Mouse (Mus musculus): ENCODE measurements around the gene H2-K1. TPM values are rescaled to one million over a fixed set of nuclear protein-coding genes. Genes with fewer than 3 reads are reported as not detected.

H2-K1 gene
- polyA plus RNA-seq, 1 experiment: 5,020 TPM

Other genes with a start within 250 kb of the H2-K1 start
- 268 and 292 TPM in 2 replicates for gene Rab11b, start 239.8 kb downstream of the H2-K1 start, polyA plus RNA-seq (2012; rRNA removed)
- gene Angptl4, start 218.5 kb downstream of the H2-K1 start, polyA plus RNA-seq (2012; rRNA removed): 21.9 and 75.2 TPM in 2 replicates
- 19.7 and 22.0 TPM in 2 replicates for gene Kank3, start 189.8 kb downstream of the H2-K1 start, polyA plus RNA-seq (2012; rRNA removed)
- gene Rps28, start 175.8 kb downstream of the H2-K1 start, polyA plus RNA-seq (2012; rRNA removed): 844 and 888 TPM in 2 replicates
- 365 and 370 TPM in 2 replicates for gene Ndufa7, start 175.8 kb downstream of the H2-K1 start, polyA plus RNA-seq (2012; rRNA removed)
- 22.0 and 27.3 TPM in 2 replicates for gene Cd320, start 157.3 kb downstream of the H2-K1 start, polyA plus RNA-seq (2012; rRNA removed)
- not detected in 2 replicates for gene Gm7029, start 126.5 kb downstream of the H2-K1 start, polyA plus RNA-seq (2012; rRNA removed)
- 17.1 and 17.6 TPM in 2 replicates for gene Kifc1, start 109.7 kb downstream of the H2-K1 start, polyA plus RNA-seq (2012; rRNA removed)
- 0.67 TPM in 1 of 2 replicates, not detected in the other for gene Platr17, start 95.2 kb downstream of the H2-K1 start, polyA plus RNA-seq (2012; rRNA removed)
- 34.1 and 41.0 TPM in 2 replicates for gene Daxx, start 90.9 kb downstream of the H2-K1 start, polyA plus RNA-seq (2012; rRNA removed)
- gene Tapbp, start 84.4 kb downstream of the H2-K1 start, polyA plus RNA-seq (2012; rRNA removed): 203 and 264 TPM in 2 replicates
- 37.1 and 49.3 TPM in 2 replicates for gene Zbtb22, start 84.4 kb downstream of the H2-K1 start, polyA plus RNA-seq (2012; rRNA removed)
- 46.1 and 63.1 TPM in 2 replicates for gene Rgl2, start 70.8 kb downstream of the H2-K1 start, polyA plus RNA-seq (2012; rRNA removed)
- gene Pfdn6, start 60.0 kb downstream of the H2-K1 start, polyA plus RNA-seq (2012; rRNA removed): 28.6 and 35.4 TPM in 2 replicates
- gene Wdr46, start 59.7 kb downstream of the H2-K1 start, polyA plus RNA-seq (2012; rRNA removed): 19.1 and 23.6 TPM in 2 replicates
- gene B3galt4, start 48.9 kb downstream of the H2-K1 start, polyA plus RNA-seq (2012; rRNA removed): 15.6 and 19.8 TPM in 2 replicates
- gene Vps52, start 44.5 kb downstream of the H2-K1 start, polyA plus RNA-seq (2012; rRNA removed): 44.6 and 59.1 TPM in 2 replicates
- 617 and 700 TPM in 2 replicates for gene Rps18, start 44.3 kb downstream of the H2-K1 start, polyA plus RNA-seq (2012; rRNA removed)
- gene Ring1, start 24.3 kb upstream of the H2-K1 start, polyA plus RNA-seq (2012; rRNA removed): 17.0 and 21.3 TPM in 2 replicates
- gene H2-Ke6, start 27.7 kb upstream of the H2-K1 start, polyA plus RNA-seq (2012; rRNA removed): 43.2 and 48.6 TPM in 2 replicates
- 129 and 133 TPM in 2 replicates for gene Slc39a7, start 31.3 kb upstream of the H2-K1 start, polyA plus RNA-seq (2012; rRNA removed)
- gene Rxrb, start 31.5 kb upstream of the H2-K1 start, polyA plus RNA-seq (2012; rRNA removed): 41.6 and 49.9 TPM in 2 replicates
- gene Col11a2, start 39.1 kb upstream of the H2-K1 start, polyA plus RNA-seq (2012; rRNA removed): 0.60 and 0.95 TPM in 2 replicates
- 16.5 and 21.5 TPM in 2 replicates for gene H2-Oa, start 92.0 kb upstream of the H2-K1 start, polyA plus RNA-seq (2012; rRNA removed)
- gene H2-DMa, start 119.2 kb upstream of the H2-K1 start, polyA plus RNA-seq (2012; rRNA removed): 218 and 235 TPM in 2 replicates
- gene Brd2, start 122.3 kb upstream of the H2-K1 start, polyA plus RNA-seq (2012; rRNA removed): 85.8 and 92.2 TPM in 2 replicates
- 31.0 and 41.3 TPM in 2 replicates for gene H2-DMb2, start 143.0 kb upstream of the H2-K1 start, polyA plus RNA-seq (2012; rRNA removed)
- gene H2-DMb1, start 152.7 kb upstream of the H2-K1 start, polyA plus RNA-seq (2012; rRNA removed): 322 and 350 TPM in 2 replicates
- 80.6 and 126 TPM in 2 replicates for gene Tap1, start 187.2 kb upstream of the H2-K1 start, polyA plus RNA-seq (2012; rRNA removed)
- 195 and 254 TPM in 2 replicates for gene Psmb9, start 187.4 kb upstream of the H2-K1 start, polyA plus RNA-seq (2012; rRNA removed)
- gene Psmb8, start 197.4 kb upstream of the H2-K1 start, polyA plus RNA-seq (2012; rRNA removed): 391 and 440 TPM in 2 replicates
- 44.9 and 56.5 TPM in 2 replicates for gene Tap2, start 203.2 kb upstream of the H2-K1 start, polyA plus RNA-seq (2012; rRNA removed)
- 25.1 and 30.6 TPM in 2 replicates for gene H2-Ob, start 238.6 kb upstream of the H2-K1 start, polyA plus RNA-seq (2012; rRNA removed)

Measured in large intestine, adult 2 months (tissue).